Mouse (Mus musculus) CH12.LX (cell line): ENCODE data around the gene Fermt2. TPM values are rescaled to one million over a fixed set of nuclear protein-coding genes. Genes with fewer than 3 reads are reported as not detected.
A peak's percentile ranks its signal among the peaks of the same experiment; 100 is the strongest.

ENCODE experiments used
- DNase-seq: peaks from one replicate; pipeline ENCODE4 v3.0.0-alpha.2; 2013; ENCODE audit errors: extremely low read depth
- H3K27ac ChIP-seq: 2 replicates; pipeline ENCODE4 v1.5.1; 2012; ENCODE audit warnings: low read depth, mild to moderate bottlenecking, control low read depth, moderate library complexity; ENCODE audit not compliant: insufficient read depth
- H3K27me3 ChIP-seq: replicated peaks from 2 replicates; pipeline ENCODE3; 2012; ENCODE audit warnings: inconsistent platforms
- H3K36me3 ChIP-seq, 2 experiments: replicated peaks in 1 of 2; 2 replicates each; pipeline versions ENCODE3 to v1.6.1; 2012; ENCODE audit warnings: inconsistent platforms in 1 of 2, low read length in 1 of 2, mild to moderate bottlenecking in 1 of 2, mixed read lengths in 1 of 2, moderate library complexity in 1 of 2; ENCODE audit not compliant: control insufficient read depth in 1 of 2, insufficient read depth in 1 of 2
- H3K4me1 ChIP-seq, 2 experiments: 2 replicates each; pipeline ENCODE4 v1.6.1; 2012; ENCODE audit warnings: inconsistent platforms in 1 of 2, moderate library complexity in 1 of 2; ENCODE audit not compliant: insufficient read depth in 2 of 2, control insufficient read depth in 1 of 2
- H3K4me2 ChIP-seq: 2 replicates; pipeline ENCODE4 v1.6.1; 2012; ENCODE audit warnings: low read depth, mild to moderate bottlenecking, control low read depth; ENCODE audit not compliant: poor library complexity, insufficient read depth, severe bottlenecking
- H3K4me3 ChIP-seq, 3 experiments: fragments of 150-350 bp in 1 of 3; sonication (generic) in 1 of 3; replicated peaks in 1 of 3; 2 replicates each; pipeline versions ENCODE3 to v1.5.1; 2011 to 2012; ENCODE audit warnings: low read depth in 2 of 3, low read length in 2 of 3, mild to moderate bottlenecking in 2 of 3, moderate library complexity in 2 of 3, control low read depth in 1 of 3, improper control_type of control experiment in 1 of 3, inconsistent platforms in 1 of 3, mixed read lengths in 1 of 3; ENCODE audit not compliant: poor library complexity in 1 of 3
- H3K79me2 ChIP-seq: replicated peaks from 2 replicates; pipeline ENCODE4 v1.6.1; 2012; ENCODE audit warnings: mild to moderate bottlenecking, moderate library complexity; ENCODE audit not compliant: control insufficient read depth, poor library complexity, insufficient read depth, severe bottlenecking; ENCODE audit errors: extremely low read depth
- H3K9ac ChIP-seq: 2 replicates; pipeline ENCODE4 v1.6.1; 2012; ENCODE audit warnings: low read depth, mild to moderate bottlenecking, control low read depth, moderate library complexity; ENCODE audit not compliant: insufficient read depth
- H3K9me3 ChIP-seq: replicated peaks from 2 replicates; pipeline ENCODE3; 2012; ENCODE audit warnings: low read length, inconsistent platforms, mixed read lengths
- CHD1 ChIP-seq: IDR thresholded peaks from 2 replicates; pipeline ENCODE4 v1.6.1; 2012; ENCODE audit warnings: low read depth, low read length, improper control_type of control experiment, inconsistent platforms
- CTCF ChIP-seq, 2 experiments: IDR thresholded peaks in 1 of 2; conservative IDR thresholded peaks in 1 of 2; 2 replicates each; pipeline ENCODE4 v1.5.1; 2011 to 2012; ENCODE audit warnings: low read depth in 2 of 2, low read length in 2 of 2, improper control_type of control experiment in 1 of 2, inconsistent platforms in 1 of 2, mild to moderate bottlenecking in 1 of 2, moderate library complexity in 1 of 2
- GABPA ChIP-seq: IDR thresholded peaks from 2 replicates; pipeline ENCODE4 v1.6.1; 2012; ENCODE audit warnings: low read depth, low read length, improper control_type of control experiment, inconsistent platforms; ENCODE audit not compliant: insufficient replicate concordance
- KAT2A ChIP-seq: IDR thresholded peaks from 2 replicates; pipeline ENCODE4 v1.6.1; 2012; ENCODE audit warnings: low read length, improper control_type of control experiment, inconsistent platforms; ENCODE audit not compliant: insufficient replicate concordance
- MAX ChIP-seq: IDR thresholded peaks from 2 replicates; pipeline ENCODE4 v1.6.1; 2011; ENCODE audit warnings: low read length, improper control_type of control experiment
- MEF2A ChIP-seq: IDR thresholded peaks from 2 replicates; pipeline ENCODE4 v1.6.1; 2014; ENCODE audit warnings: low read depth, mild to moderate bottlenecking, inconsistent platforms, low read length, improper control_type of control experiment, borderline replicate concordance
- UBTF ChIP-seq: IDR thresholded peaks from 2 replicates; pipeline ENCODE4 v1.6.1; 2012; ENCODE audit warnings: low read depth, mild to moderate bottlenecking, inconsistent platforms, low read length, improper control_type of control experiment, moderate library complexity
- ZKSCAN1 ChIP-seq: IDR thresholded peaks from 2 replicates; pipeline ENCODE4 v1.6.1; 2012; ENCODE audit warnings: low read depth, inconsistent platforms, low read length, improper control_type of control experiment, borderline replicate concordance
- dilution Hi-C: fragments of 300-500 bp; cut with MboI; formaldehyde crosslinking; loops from 2 replicates; pipeline ENCODE4 v1.14.3; 2020; ENCODE audit warnings: low sequenced_read_pairs; ENCODE audit not compliant: extremely low pct_unique_long_range_greater_than_20kb, extremely low pct_ligation_motif_present
- in situ Hi-C: fragments of 300-500 bp; cut with MboI; formaldehyde crosslinking; loops from 3 replicates; pipeline ENCODE4 v1.14.3; 2019; ENCODE audit warnings: low sequenced_read_pairs, low pct_ligation_motif_present, low pct_unique_long_range_greater_than_20kb, mixed read lengths
- polyA plus RNA-seq: library from polyadenylated mRNA; unstranded; fragments of >175 nt; gene quantifications from 2 replicates; pipeline ENCODE4 v1.2.1, GENCODE M21; 2012; ENCODE audit warnings: low read depth; ENCODE audit not compliant: insufficient read length
- total RNA-seq, 2 experiments: library from RNA; depleted of rRNA; stranded (reverse); fragments of 300-350 nt in 1 of 2; fragments of >200 nt in 1 of 2; gene quantifications; 2 replicates each; pipeline ENCODE4 v1.2.3; 2012 to 2014

Fermt2 gene
- total and polyA plus RNA-seq, 3 experiments, result 0.41 TPM; not detected in 2

DNA sequence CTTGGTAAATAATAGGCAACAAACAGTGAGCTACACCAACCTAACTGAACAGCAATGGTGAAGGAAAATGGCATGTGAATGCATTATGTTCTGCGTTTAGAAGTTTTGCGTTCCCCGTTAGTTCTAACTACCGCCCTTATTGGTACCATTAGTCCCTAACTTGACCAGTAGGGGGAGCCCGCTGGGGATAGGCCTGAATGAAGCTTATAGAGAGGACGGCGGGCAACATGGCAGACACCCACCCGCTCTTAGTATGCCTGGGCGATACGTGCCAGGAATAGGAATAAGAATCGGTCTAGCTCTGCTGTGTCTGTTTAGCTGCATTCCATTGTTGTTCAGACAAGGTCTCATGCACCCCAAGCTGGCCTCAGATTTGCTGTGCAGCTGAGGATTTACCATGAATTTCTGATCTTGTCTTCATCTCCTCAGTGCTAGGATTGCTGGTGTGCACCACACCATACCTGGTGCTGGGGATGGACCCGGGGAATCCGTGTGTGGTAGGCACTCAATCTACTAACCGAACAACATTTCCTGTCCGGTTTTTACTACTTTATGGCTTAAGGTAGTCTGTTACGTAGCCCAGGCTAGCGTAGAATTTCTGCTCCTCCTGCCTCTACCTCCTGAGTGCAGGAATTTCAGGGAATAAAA lies 21.3 kb upstream of the Fermt2 start:
- DNase-seq, result peak; percentile 19
- Histone ChIP-seq H3K36me3 (peaks cover 0 to 2% of the 10 kb centered on the region in 2 experiments), H3K9ac (no peak overlapping the region), H3K9me3 (peaks cover 2% of the 10 kb centered on the region), H3K4me3 (no peak overlapping the region), H3K4me2 (no peak overlapping the region), H3K27ac (no peak overlapping the region), H3K27me3 (no peaks in the 10 kb centered on the region), H3K4me1 (peaks cover 13 to 23% of the 10 kb centered on the region in 2 experiments), H3K79me2 (no peaks in the 10 kb centered on the region)
- dilution Hi-C loops, result no loop called here
- in situ Hi-C loops, result no loop called here
- TF ChIP-seq CHD1, result no peak
- peak; percentile 42 to 58; a peak in 3 of 4 replicates for TF ChIP-seq CTCF (conservative IDR thresholded peaks at IDR 0.05 in 1 of 2, IDR thresholded peaks at IDR 0.05 in 1 of 2; ENCODE audit: low read depth in 2 of 2, low read length in 2 of 2)

DNA sequence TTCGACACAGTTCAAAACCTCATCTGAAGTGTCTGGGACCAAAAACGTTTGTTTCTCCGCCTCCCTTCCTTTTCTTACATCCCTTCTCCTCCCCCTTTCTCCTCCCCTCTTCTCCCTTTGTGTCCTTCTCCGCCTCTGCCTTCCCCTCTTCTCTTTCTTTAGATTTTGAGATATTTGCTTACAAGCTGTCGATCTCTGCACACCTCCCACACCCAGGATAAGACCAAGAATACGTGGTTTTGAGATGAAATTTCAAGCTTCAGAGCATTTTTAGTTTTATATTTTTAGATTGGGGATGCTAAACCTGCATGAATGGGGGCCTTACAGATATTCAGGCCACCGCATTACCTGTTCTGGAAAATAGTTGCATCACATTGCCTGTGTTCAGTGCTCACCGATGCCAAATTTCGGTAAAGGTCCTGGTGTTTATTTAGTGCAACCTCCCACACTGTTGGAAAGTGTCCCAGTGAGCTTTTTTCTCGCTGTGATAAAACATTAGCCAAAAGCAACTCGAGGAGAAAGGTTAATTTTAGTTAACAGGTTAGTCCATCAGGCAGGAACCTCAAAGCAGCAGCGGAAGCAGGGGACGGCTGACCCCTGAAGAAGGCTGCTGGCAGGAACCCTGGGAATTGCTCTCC lies 20.2 kb upstream of the Fermt2 start:
- H3K27ac ChIP-seq, result no peak overlapping the region
- H3K9ac ChIP-seq, result no peak overlapping the region
- H3K9me3 ChIP-seq, result peaks cover 2% of the 10 kb centered on the region
- H3K4me2 ChIP-seq, result no peak overlapping the region
- dilution Hi-C loops (no loop called here), in situ Hi-C loops (no loop called here)
- H3K4me3 ChIP-seq, result no peak overlapping the region
- peaks cover 0 to 2% of the 10 kb centered on the region in 2 experiments for H3K36me3 ChIP-seq
- H3K4me1 ChIP-seq, result peaks cover 13 to 23% of the 10 kb centered on the region in 2 experiments
- no peaks in the 10 kb centered on the region for H3K79me2 ChIP-seq
- TF ChIP-seq GABPA (no peak), ZKSCAN1 (no peak), MAX (no peak)
- H3K27me3 ChIP-seq, result no peaks in the 10 kb centered on the region
- no peak for DNase-seq

GRCm38 (mm10) chr14:45548118-45548517 lies 18.2 kb upstream of the Fermt2 start:
- no peak for TF ChIP-seq KAT2A
- TF ChIP-seq MEF2A, result no peak
- TF ChIP-seq UBTF, result no peak
- TF ChIP-seq CTCF (conservative IDR thresholded peaks at IDR 0.05 in 1 of 2, IDR thresholded peaks at IDR 0.05 in 1 of 2; ENCODE audit: low read depth in 2 of 2, low read length in 2 of 2), result peak; percentile 7 to 74; a peak in 2 of 4 replicates
- H3K9me3 ChIP-seq, result peaks cover 2% of the 10 kb centered on the region

More at GRCm38 (mm10) chr14:45548118-45548517, 18.2 kb upstream of the Fermt2 start:
- no peak for DNase-seq
- H3K4me2 ChIP-seq, result no peak overlapping the region
- H3K27ac ChIP-seq, result no peak overlapping the region
- in situ Hi-C loops (no loop called here), dilution Hi-C loops (no loop called here)
- H3K4me3 ChIP-seq, result no peak overlapping the region
- no peaks in the 10 kb centered on the region for H3K79me2 ChIP-seq
- no peaks in the 10 kb centered on the region for H3K27me3 ChIP-seq
- peaks cover 0 to 2% of the 10 kb centered on the region in 2 experiments for H3K36me3 ChIP-seq
- H3K9ac ChIP-seq, result no peak overlapping the region
- peaks cover 10 to 11% of the 10 kb centered on the region in 2 experiments for H3K4me1 ChIP-seq
